Mouse (Mus musculus) layer of hippocampus, adult 11-12 months (tissue): Measurements from ENCODE around the gene Btg3.

Experiments used
- DNase-seq: peaks from one replicate; pipeline ENCODE4 v3.0.0; 2022; ENCODE audit warnings: low spot score

Gene Btg3

DNA sequence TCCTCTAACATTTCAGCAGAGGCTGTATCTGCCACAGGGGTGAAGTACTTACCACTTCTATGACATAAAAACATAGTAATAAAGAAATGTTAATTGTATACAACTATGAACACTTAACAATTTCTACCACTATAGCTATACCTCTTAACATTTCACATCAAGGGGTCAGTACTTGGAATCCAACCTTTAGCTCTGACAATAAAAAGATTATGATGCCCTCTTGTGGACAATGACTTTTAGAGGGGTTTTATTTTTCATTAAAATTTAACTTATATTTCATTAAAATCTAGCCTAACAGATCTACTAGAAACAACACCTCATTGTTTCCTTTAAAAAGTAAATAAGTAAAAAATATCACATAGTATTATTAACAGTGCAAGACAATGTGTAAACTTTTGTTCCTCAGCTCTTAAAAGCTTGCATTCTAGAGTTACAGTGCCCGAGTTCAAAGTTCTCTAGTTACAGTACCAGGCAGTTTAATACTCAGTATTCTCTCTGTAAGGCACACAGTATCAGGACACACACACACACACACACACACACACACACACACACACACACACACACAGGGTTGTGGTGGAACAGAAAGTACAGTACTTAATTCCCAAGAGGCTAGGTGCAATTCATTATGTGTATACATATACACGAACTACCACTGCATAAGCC is 30.2 kb downstream of the Btg3 start:
- DNase-seq: no peak

DNA sequence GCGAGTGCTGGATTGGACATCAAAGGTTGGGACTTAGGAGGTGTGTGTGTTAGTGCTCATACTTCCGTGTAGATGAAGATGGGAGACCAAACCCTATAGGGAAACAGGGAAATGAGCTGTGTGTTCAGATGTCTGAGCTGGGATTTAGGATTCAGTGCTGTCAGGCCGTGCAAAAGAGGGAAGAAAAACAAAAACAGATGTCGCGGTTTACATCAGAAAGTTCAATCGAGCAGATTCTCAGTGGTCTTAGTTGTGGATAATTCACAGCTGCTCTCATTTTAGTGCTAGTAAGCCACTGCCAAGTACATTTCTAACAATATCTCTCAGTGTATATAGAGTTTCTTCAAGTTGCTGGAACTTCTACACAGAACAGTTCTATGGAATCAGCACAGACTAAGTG is 33.2 kb downstream of the Btg3 start:
- no peak for DNase-seq

DNA sequence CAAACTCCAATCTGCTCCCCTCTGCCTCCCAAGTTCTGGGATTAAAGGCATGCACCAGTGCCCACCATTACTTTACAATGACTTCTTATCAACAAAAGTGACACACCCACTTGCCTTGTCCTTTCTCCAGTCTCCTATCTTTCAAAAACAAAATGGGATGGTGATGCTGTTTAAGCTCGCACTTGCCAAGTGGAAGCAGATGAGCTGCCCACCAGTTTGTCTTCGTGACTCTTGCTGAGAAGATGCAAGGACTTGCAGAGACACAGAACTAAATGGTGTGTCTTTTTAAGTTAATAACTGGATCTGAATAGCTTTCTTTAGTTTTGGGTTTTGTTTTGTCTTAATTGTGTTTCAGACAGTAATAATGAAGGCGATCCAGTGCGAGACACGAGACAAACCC is 34.2 kb downstream of the Btg3 start:
- DNase-seq: no peak

- DNase-seq: no peak
Measured at GRCm38 (mm10) chr16:78341356-78341755, 35.6 kb downstream of the Btg3 start.

DNA sequence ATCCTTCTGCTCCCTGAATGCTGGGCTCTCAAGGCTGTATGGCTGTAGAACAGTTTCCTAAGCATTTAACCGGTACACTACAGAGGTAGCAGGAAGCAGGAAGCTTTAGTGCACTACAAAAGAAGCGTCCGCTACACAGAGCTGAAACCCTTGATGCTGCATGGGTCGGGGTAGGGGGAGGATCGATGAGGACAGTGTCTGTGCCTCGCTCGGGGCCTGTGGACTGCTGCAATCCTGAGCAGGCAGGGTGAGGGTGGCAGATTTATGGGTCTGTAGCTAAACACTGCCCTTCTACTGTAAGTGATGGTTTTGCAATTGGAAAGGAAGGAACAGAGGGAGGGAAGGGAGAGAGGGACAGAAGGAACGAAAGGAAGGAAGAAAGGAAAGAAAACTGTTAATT is 39.8 kb downstream of the Btg3 start:
- no peak for DNase-seq

- DNase-seq: no peak
Measured at GRCm38 (mm10) chr16:78327999-78328398, 49.0 kb downstream of the Btg3 start.

- DNase-seq: no peak
Measured at GRCm38 (mm10) chr16:78327562-78327961, 49.4 kb downstream of the Btg3 start.

- no peak for DNase-seq
Measured at GRCm38 (mm10) chr16:78325972-78326848, 50.8 kb downstream of the Btg3 start.

GRCm38 (mm10) chr16:78322140-78322539 is 54.9 kb downstream of the Btg3 start:
- no peak for DNase-seq

DNA sequence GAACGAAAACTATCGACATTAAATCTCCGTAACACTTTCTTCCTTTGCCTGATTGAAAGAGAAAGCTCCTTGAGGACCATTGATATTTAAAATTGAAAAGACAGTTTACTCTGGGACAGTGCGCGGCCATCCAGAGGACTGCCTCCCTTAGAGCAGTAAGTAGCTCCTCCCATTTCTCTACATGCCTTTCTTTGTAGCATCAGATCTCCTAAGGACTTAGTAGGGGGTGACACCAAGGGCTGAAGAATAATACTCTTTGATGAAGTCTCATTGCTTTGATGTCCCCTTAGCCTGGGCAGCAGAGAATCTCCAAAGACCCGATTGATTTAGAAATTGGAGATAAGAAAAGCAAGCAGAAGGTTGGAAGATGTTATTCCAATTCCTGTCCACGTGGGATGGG is 55.4 kb downstream of the Btg3 start:
- no peak for DNase-seq

- no peak for DNase-seq
Measured at GRCm38 (mm10) chr16:78319711-78320110, 57.3 kb downstream of the Btg3 start.

DNA sequence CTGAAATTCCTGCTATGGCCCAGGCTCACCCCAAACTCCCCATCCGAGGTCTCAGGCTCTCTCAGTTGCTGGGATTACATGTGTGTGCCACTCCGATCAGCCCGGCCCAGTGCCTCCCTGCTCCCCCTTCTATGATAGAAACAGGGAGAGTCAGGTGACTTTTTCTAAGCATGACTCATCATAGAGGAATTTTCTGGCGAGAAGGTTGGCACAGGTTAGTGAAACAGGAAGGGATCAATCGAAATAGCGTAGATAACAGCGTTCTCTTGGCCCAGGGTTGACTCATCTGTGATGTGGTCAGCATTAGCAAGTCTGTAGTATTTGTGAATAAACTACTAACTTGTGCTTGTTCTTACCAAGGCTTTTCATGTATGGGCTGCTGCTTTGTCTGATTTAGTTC is 59.0 kb downstream of the Btg3 start:
- DNase-seq: no peak

DNA sequence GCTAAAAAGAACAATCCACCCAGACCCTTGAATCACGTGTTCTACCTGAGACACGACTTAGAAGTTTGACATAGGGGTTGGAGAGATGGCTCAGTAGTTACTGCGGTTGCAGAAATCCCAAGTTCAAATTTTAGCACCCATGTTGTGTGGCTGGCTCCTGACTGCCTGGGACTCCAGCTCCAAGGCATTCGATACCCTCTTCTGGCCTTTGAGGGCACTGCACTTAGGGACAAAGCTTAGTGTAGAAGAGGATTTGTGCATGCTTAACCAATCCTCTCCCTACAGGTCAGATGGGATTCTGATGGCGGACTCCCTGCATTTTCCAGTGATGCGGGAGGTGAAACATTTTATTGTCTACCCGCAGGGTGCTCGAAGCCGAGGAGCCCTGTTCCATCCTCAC is 60.1 kb downstream of the Btg3 start:
- DNase-seq: peak; percentile 62

DNA sequence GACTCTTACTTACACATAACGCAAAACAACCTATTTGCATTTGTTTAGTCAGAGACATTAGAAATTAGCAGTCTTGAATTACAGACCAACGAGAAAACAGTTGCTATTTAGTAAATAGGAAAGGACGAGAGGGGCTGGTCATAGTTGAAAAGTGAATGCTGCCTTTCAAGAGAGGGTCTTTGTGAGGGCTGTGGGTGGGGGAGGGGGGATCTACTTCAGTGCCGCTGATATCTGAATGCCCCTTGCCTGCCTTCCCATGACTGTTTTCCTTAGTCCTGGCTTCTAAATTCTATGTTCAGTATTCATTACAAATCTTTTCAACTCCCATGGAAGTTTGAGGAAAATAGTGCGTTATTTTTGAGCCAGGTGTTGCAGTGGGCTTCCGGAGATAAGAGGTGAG is 63.0 kb downstream of the Btg3 start:
- no peak for DNase-seq

DNA sequence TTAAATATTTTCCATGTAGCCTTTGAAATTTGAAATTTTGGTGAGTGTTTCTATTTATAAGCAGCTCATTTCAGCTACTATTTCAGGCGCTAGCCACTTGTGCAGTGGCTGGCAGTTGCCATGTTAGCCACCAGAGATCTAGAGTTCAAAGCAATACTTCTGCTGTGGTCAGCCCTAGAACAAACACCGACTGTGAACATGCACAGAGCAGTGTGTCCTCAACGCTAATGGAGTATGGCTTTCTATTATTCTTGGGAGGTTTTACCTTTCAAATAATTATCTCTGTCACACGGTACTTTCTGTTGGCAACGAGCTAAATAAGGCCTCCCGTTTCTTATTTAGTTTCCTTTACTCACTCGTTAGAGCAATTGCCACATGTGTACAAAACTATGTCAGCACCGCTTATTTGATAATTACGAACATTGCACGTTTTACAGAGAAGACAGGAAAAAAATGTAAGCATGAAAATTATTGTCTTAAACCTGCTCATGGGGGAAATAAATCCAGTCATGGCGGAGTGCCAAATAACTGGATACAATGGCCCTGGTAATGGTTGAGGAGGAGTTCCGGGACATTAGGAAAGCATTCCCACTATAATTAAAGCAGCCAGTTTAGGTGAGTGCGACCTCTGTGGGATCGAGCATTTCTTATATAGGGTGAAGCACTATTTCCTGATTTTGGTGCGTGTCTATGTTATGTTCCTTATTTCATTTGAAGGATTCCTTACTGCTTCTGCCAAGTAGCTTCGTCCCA is 63.7 kb downstream of the Btg3 start:
- DNase-seq: no peak

DNA sequence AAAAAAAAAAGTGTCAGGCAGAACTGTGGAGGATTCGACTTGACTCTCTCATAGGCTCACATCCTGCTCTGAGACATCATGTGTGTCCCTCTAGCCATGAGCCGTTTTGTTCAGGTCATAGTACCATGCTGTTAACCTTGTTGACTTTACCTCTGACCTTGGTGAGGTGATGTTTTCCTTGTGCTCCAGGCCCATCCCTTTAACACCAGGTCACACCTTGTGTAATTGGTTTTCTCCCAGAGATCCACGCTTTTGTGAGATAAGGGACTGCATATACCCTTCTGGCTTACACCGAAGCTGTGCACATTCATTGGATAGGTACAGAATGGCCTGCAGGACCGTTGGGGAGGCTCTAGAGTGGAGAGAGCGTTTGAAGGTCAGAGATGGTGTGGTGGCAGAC is 67.7 kb downstream of the Btg3 start:
- DNase-seq: no peak

- no peak for DNase-seq
Measured at GRCm38 (mm10) chr16:78307476-78308192, 69.4 kb downstream of the Btg3 start.

GRCm38 (mm10) chr16:78306606-78307005 is 70.4 kb downstream of the Btg3 start:
- DNase-seq: no peak

- no peak for DNase-seq
Measured at GRCm38 (mm10) chr16:78305606-78306100, 71.3 kb downstream of the Btg3 start.

DNA sequence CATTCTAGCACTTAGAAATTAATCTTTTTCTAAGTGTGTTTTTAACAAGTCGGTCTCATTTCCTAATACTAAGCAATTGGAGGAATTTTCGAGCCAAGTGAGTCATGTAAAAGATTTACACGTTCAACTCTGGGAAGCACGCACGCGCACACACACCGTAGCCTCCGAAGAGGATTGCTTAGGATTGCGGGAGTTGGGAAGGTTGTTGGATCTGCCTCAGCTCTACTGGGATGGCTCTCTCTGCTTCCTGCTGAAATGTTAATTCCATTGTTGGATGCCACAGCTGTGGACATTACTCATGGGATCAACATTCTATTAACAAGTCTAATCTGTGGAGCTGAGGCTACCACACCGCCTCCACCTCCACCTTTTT is 74.3 kb downstream of the Btg3 start:
- DNase-seq: peak; percentile 41

DNA sequence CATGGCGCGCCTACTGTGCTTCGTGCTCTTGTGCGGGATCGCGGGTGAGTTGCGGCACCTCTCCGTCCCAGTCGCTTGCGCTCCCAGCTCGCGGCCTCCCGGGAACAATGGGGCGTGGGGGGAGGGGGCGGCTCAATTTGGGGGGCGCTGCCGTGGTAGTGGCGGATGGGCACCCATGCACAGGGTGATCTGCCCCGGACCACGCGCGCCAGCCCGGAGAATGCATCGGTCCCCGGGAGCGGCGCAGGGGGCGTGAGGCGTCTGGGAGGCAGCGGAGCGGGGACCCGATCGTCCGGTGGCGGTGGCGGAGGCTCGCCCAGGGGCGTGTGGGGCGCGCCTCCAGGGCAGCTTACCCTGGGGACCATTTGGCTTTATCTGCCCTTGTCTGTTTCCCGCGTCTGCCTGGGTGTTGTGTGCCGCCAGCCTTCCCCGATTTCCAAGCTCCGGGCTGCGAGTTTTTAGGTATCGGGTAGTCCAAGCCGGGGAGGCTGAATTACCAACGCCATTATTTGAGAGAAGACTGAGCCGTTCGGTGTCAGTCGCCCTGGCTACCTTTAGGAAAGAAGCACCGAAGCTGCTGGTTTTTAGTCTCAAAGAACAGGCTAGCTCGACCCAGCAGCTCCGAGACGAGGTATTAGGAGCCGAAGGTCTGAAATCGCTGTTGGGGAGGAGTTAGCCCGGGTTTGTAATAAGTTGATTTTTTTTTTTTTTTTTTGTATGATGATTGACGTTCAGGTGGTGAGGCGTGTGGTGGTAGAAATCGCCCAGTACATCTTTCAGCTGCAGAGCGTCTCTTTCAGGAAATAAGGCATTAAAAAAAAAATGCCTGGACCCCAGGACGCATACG is 74.9 kb downstream of the Btg3 start:
- DNase-seq: peak; percentile 16
